Mouse (Mus musculus) thymus, adult 2 months (tissue): ENCODE measurements around the gene Atoh8.

Experiments used
- CTCF ChIP-seq: fragments of 200-500 bp; IDR thresholded peaks from 2 replicates; pipeline ENCODE4 v1.5.1; 2012; ENCODE audit warnings: mild to moderate bottlenecking, control low read depth, low read length, moderate library complexity, borderline replicate concordance; ENCODE audit not compliant: control insufficient read depth, poor library complexity, insufficient read depth; ENCODE audit errors: extremely low read depth
- POLR2A ChIP-seq: fragments of 200-500 bp; IDR thresholded peaks from 2 replicates; pipeline ENCODE4 v1.6.1; 2012; ENCODE audit warnings: mild to moderate bottlenecking, low read length, control low read depth, moderate library complexity; ENCODE audit not compliant: control insufficient read depth, poor library complexity, insufficient read depth; ENCODE audit errors: extremely low read depth

GRCm38 (mm10) chr6:72196660-72197059 is 38.7 kb downstream of the Atoh8 start:
- TF ChIP-seq CTCF: no peak
- no peak for TF ChIP-seq POLR2A
